In genomic region chr5:114737090-114737887, GRCm38 (mm10) we compare ENCODE assay signal across 13 mouse cellular contexts. TPM values are rescaled to one million over a fixed set of nuclear protein-coding genes. Genes with fewer than 3 reads are reported as not detected.
A peak's percentile ranks its signal among the peaks of the same experiment; 100 is the strongest.
DNase-seq lines count a peak whose midpoint lies in the region; ATAC-seq and TF ChIP-seq lines count a peak whose summit lies in the region.
"Had no signal": no experiment of that assay in that cellular context is flagged by ENCODE, and none has a peak within 500 bp of the region (broad histone marks: within the 10 kb centered on the region; RNA-seq: fewer than 3 reads in every experiment).

No protein-coding gene starts in this region.

- H3K36me3 ChIP-seq in hindbrain, postnatal 0 days (ENCODE audit: insufficient read depth, low read length) = peaks cover 70% of the 10 kb centered on the region
- peaks cover 93% of the 10 kb centered on the region for H3K36me3 ChIP-seq in hindbrain, embryonic 13.5 days
- peaks cover 49% of the 10 kb centered on the region for H3K36me3 ChIP-seq in lung, embryonic 16.5 days (ENCODE audit: control insufficient read depth, insufficient read depth, low read length)

- H3K27me3 ChIP-seq in hindbrain, postnatal 0 days (ENCODE audit: insufficient read depth, low read length) = no peaks in the 10 kb centered on the region
- H3K27me3 ChIP-seq in hindbrain, embryonic 13.5 days = no peaks in the 10 kb centered on the region
- no peaks in the 10 kb centered on the region for H3K27me3 ChIP-seq in lung, embryonic 16.5 days (ENCODE audit: control insufficient read depth, insufficient read depth, low read depth, low read length)
- H3K27me3 ChIP-seq: embryonic facial prominence, embryonic 13.5 days; midbrain, embryonic 13.5 days had no signal

- H3K9ac ChIP-seq in hindbrain, postnatal 0 days (replicated peaks; ENCODE audit: low read length) = no peak overlapping the region
- H3K9ac ChIP-seq in hindbrain, embryonic 13.5 days = no peak overlapping the region
- no peak overlapping the region for H3K9ac ChIP-seq in lung, embryonic 16.5 days (ENCODE audit: low read length)
- H3K9ac ChIP-seq: embryonic facial prominence, embryonic 13.5 days; liver, postnatal 0 days; midbrain, embryonic 13.5 days had no signal

- DNase-seq in cerebellum, adult 11-12 months = peak; percentile 67
- DNase-seq in cerebellum, adult 8-10 months = no peak
- peak; percentile 52 for DNase-seq in hindbrain, postnatal 0 days (ENCODE audit: low spot score)
- DNase-seq in cerebellum, postnatal 25 days = peak; percentile 59 to 74
- DNase-seq in thymus, postnatal 25 days = no peak
- DNase-seq in T-cell, adult 2 months (ENCODE audit: low spot score) = no peak
- DNase-seq: liver, postnatal 0 days; right cerebral cortex, adult 18-20 months had no signal

- H3K4me3 ChIP-seq in hindbrain, postnatal 0 days (ENCODE audit: low read length) = no peak overlapping the region
- H3K4me3 ChIP-seq in hindbrain, embryonic 13.5 days = no peak overlapping the region
- no peak overlapping the region for H3K4me3 ChIP-seq in lung, embryonic 16.5 days (ENCODE audit: low read length)
- H3K4me3 ChIP-seq: embryonic facial prominence, embryonic 13.5 days; midbrain, embryonic 13.5 days had no signal

- 67% methylated on average over 21 of the region's 21 CpGs for WGBS in hindbrain, postnatal 0 days
- WGBS in hindbrain, embryonic 13.5 days = 90% methylated on average over 21 of the region's 21 CpGs
- 61% methylated on average over 21 of the region's 21 CpGs for WGBS in lung, embryonic 16.5 days

- peak overlapping the region; percentile 36; the same call in 1 of the 2 replicates for H3K27ac ChIP-seq in hindbrain, postnatal 0 days
- H3K27ac ChIP-seq in hindbrain, embryonic 13.5 days = no peak overlapping the region
- no peak overlapping the region for H3K27ac ChIP-seq in lung, embryonic 16.5 days (ENCODE audit: low read length)
- H3K27ac ChIP-seq: embryonic facial prominence, embryonic 13.5 days; midbrain, embryonic 13.5 days had no signal

- no peak overlapping the region for H3K4me2 ChIP-seq in hindbrain, postnatal 0 days (ENCODE audit: low read depth, low read length)
- no peak overlapping the region for H3K4me2 ChIP-seq in hindbrain, embryonic 13.5 days
- H3K4me2 ChIP-seq in lung, embryonic 16.5 days (ENCODE audit: low read depth, low read length) = no peak overlapping the region
- H3K4me2 ChIP-seq: embryonic facial prominence, embryonic 13.5 days; midbrain, embryonic 13.5 days had no signal

- H3K4me1 ChIP-seq in hindbrain, postnatal 0 days (ENCODE audit: insufficient read depth, low read length) = no peaks in the 10 kb centered on the region
- H3K4me1 ChIP-seq in hindbrain, embryonic 13.5 days (replicated peaks) = no peaks in the 10 kb centered on the region
- peaks cover 15% of the 10 kb centered on the region for H3K4me1 ChIP-seq in lung, embryonic 16.5 days (replicated peaks; ENCODE audit: control insufficient read depth, insufficient read depth, low read length)
- H3K4me1 ChIP-seq: midbrain, embryonic 13.5 days had no signal

- H3K9me3 ChIP-seq in hindbrain, postnatal 0 days (ENCODE audit: low read length) = no peaks in the 10 kb centered on the region
- H3K9me3 ChIP-seq in hindbrain, embryonic 13.5 days = no peaks in the 10 kb centered on the region
- H3K9me3 ChIP-seq in lung, embryonic 16.5 days (ENCODE audit: control insufficient read depth, low read length) = no peaks in the 10 kb centered on the region
- H3K9me3 ChIP-seq: embryonic facial prominence, embryonic 13.5 days; midbrain, embryonic 13.5 days had no signal

- ATAC-seq in hindbrain, postnatal 0 days = peak; percentile 55
- no peak for ATAC-seq in hindbrain, embryonic 13.5 days (ENCODE audit: low FRiP score)
- peak; percentile 53 for ATAC-seq in lung, embryonic 16.5 days (ENCODE audit: low read depth)
- ATAC-seq: activated CD4-positive, CD25-positive, alpha-beta regulatory T cell, adult 4 months; liver, postnatal 0 days; midbrain, embryonic 13.5 days had no signal

- no peak for TF ChIP-seq CTCF in hindbrain, postnatal 0 days (IDR thresholded peaks at IDR 0.05; ENCODE audit: low read depth)

RNA-seq across cellular contexts. Expression of gene Tchp, which starts 29.7 kb away (rescaled TPM):
- total RNA-seq in hindbrain, postnatal 0 days (2014; rRNA removed) = 9.0 and 12.7 TPM in 2 replicates
- polyA plus RNA-seq in hindbrain, postnatal 0 days (2015; fragmentation: Nextera tagmentation; extraction: Ambion mirVana) = 14.4 and 15.6 TPM in 2 replicates
- 18.3 and 21.1 TPM in 2 replicates for polyA plus RNA-seq in hindbrain, embryonic 13.5 days (2015; fragmentation: Nextera tagmentation; extraction: Ambion mirVana)
- polyA plus RNA-seq in lung, embryonic 16.5 days (2015; fragmentation: Nextera tagmentation; extraction: Ambion mirVana) = 11.5 and 14.0 TPM in 2 replicates

RNA-seq across cellular contexts. Expression of gene Ankrd13a, which starts 37.2 kb away (rescaled TPM):
- 44.7 and 55.1 TPM in 2 replicates for total RNA-seq in hindbrain, postnatal 0 days (2014; rRNA removed)
- polyA plus RNA-seq in hindbrain, postnatal 0 days (2015; fragmentation: Nextera tagmentation; extraction: Ambion mirVana) = 30.7 and 31.4 TPM in 2 replicates
- polyA plus RNA-seq in hindbrain, embryonic 13.5 days (2015; fragmentation: Nextera tagmentation; extraction: Ambion mirVana) = 37.5 and 39.6 TPM in 2 replicates
- polyA plus RNA-seq in lung, embryonic 16.5 days (2015; fragmentation: Nextera tagmentation; extraction: Ambion mirVana) = 31.2 and 43.1 TPM in 2 replicates

RNA-seq across cellular contexts. Expression of gene Git2, which starts 38.0 kb away (rescaled TPM):
- total RNA-seq in hindbrain, postnatal 0 days (2014; rRNA removed) = 41.2 and 43.5 TPM in 2 replicates
- polyA plus RNA-seq in hindbrain, postnatal 0 days (2015; fragmentation: Nextera tagmentation; extraction: Ambion mirVana) = 34.4 and 36.4 TPM in 2 replicates
- 45.4 and 49.7 TPM in 2 replicates for polyA plus RNA-seq in hindbrain, embryonic 13.5 days (2015; fragmentation: Nextera tagmentation; extraction: Ambion mirVana)
- polyA plus RNA-seq in lung, embryonic 16.5 days (2015; fragmentation: Nextera tagmentation; extraction: Ambion mirVana) = 57.4 and 59.0 TPM in 2 replicates

RNA-seq across cellular contexts. Expression of gene Gltp, which starts 46.5 kb away (rescaled TPM):
- total RNA-seq in hindbrain, postnatal 0 days (2014; rRNA removed) = 36.3 and 51.0 TPM in 2 replicates
- 55.0 and 55.1 TPM in 2 replicates for polyA plus RNA-seq in hindbrain, postnatal 0 days (2015; fragmentation: Nextera tagmentation; extraction: Ambion mirVana)
- 41.5 and 42.9 TPM in 2 replicates for polyA plus RNA-seq in hindbrain, embryonic 13.5 days (2015; fragmentation: Nextera tagmentation; extraction: Ambion mirVana)
- 104 and 105 TPM in 2 replicates for polyA plus RNA-seq in lung, embryonic 16.5 days (2015; fragmentation: Nextera tagmentation; extraction: Ambion mirVana)

Comparison
In these comparisons a context has a peak if more than half of its experiments do, and no peak if none do; other contexts are left out.
1. DNase-seq: peak in cerebellum, adult 11-12 months (single experiment), hindbrain, postnatal 0 days (single experiment) and cerebellum, postnatal 25 days (2 of 2); none in cerebellum, adult 8-10 months (single experiment), thymus, postnatal 25 days (single experiment) and T-cell, adult 2 months (single experiment).